In the genomic region with DNA sequence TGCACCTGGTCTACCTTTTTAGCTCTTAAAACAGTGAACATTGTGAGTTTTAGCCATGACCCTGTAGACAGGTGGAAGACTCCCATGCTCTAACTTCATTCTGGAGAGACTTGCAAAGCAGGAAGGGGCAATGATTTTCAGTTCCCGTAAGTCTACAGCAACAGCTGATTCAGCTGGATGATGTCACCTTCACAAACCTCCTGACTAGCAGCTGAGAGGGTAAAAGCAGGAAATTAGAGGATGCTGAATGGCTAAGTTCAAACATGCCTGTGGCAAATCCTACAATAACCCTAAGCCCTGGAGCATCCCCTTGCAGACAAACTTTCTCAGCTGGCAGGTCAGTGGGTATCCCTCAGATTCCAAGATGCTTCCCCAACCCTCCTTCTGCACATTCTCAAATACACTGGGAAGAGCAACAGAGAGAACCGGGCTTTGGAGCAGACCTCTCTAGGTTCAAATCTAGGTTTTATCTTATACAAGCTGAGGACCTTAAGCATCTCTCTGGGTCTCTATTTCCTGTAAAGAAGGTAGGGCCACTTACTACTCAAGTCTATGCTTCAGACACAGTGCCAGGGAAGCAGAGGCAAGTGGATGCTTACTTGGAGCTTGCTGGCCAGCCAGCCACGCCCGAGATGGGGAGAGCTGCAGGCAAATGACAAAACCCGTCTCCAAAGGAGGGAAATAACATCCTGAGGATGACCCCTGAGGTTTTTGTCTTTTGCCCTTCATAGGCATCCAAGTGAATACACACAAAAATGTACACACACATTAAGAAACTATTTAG, we compare ENCODE assay signal across 9 mouse cellular contexts. TPM values are rescaled to one million over a fixed set of nuclear protein-coding genes. Genes with fewer than 3 reads are reported as not detected.
A peak's percentile ranks its signal among the peaks of the same experiment; 100 is the strongest.
DNase-seq lines count a peak whose midpoint lies in the region; ATAC-seq and TF ChIP-seq lines count a peak whose summit lies in the region.
"Had no signal": no experiment of that assay in that cellular context is flagged by ENCODE, and none has a peak within 500 bp of the region (broad histone marks: within the 10 kb centered on the region; RNA-seq: fewer than 3 reads in every experiment).

No protein-coding gene starts in this region.

- H3K27me3 ChIP-seq in cerebellum, adult 2 months (ENCODE audit: control insufficient read depth, insufficient read depth, low read length) = no peaks in the 10 kb centered on the region
- H3K27me3 ChIP-seq in neural tube, embryonic 14.5 days (ENCODE audit: control insufficient read depth, insufficient read depth, low read length) = no peaks in the 10 kb centered on the region
- no peaks in the 10 kb centered on the region for H3K27me3 ChIP-seq in neural tube, embryonic 15.5 days (replicated peaks)
- no peaks in the 10 kb centered on the region for H3K27me3 ChIP-seq in small intestine, adult 2 months (ENCODE audit: control insufficient read depth, insufficient read depth, low read length)

- no peaks in the 10 kb centered on the region for H3K9me3 ChIP-seq in neural tube, embryonic 14.5 days (ENCODE audit: control insufficient read depth, low read length)
- no peaks in the 10 kb centered on the region for H3K9me3 ChIP-seq in neural tube, embryonic 15.5 days (replicated peaks)

- ATAC-seq in neural tube, embryonic 14.5 days (ENCODE audit: low read depth) = no peak
- no peak for ATAC-seq in neural tube, embryonic 15.5 days (ENCODE audit: low FRiP score)
- ATAC-seq in inflammation-experienced regulatory T-cells, adult 6 months = peak; percentile 74

- no peak for TF ChIP-seq CTCF in cerebellum, adult 2 months (IDR thresholded peaks at IDR 0.05; ENCODE audit: borderline replicate concordance, insufficient read depth, low read depth, low read length)
- TF ChIP-seq CTCF in small intestine, adult 2 months (IDR thresholded peaks at IDR 0.05; ENCODE audit: extremely low read depth, insufficient read length, insufficient replicate concordance, low read depth, low read length) = no peak

- 27% methylated on average over 5 of the region's 5 CpGs for WGBS in cerebellum, adult 2 months
- WGBS in neural tube, embryonic 14.5 days = 87% methylated on average over 5 of the region's 5 CpGs
- 88% methylated on average over 5 of the region's 5 CpGs for whole genome bisulfite sequencing in neural tube, embryonic 15.5 days
- WGBS in small intestine, adult 2 months = 46% methylated on average over 5 of the region's 5 CpGs

- H3K4me3 ChIP-seq in cerebellum, adult 2 months (replicated peaks; ENCODE audit: insufficient read depth, low read depth, low read length) = no peak overlapping the region
- no peak overlapping the region for H3K4me3 ChIP-seq in neural tube, embryonic 14.5 days (ENCODE audit: low read depth, low read length)
- H3K4me3 ChIP-seq in neural tube, embryonic 15.5 days (replicated peaks) = no peak overlapping the region
- H3K4me3 ChIP-seq in small intestine, adult 2 months (ENCODE audit: low read depth, low read length) = no peak overlapping the region

- H3K27ac ChIP-seq in cerebellum, adult 2 months (ENCODE audit: insufficient read depth, low read length) = peak overlapping the region; percentile 83
- H3K27ac ChIP-seq in neural tube, embryonic 14.5 days (ENCODE audit: low read depth, low read length) = 0 out of 2 replicates have a peak overlapping the region, but pooled peaks have one; percentile 24
- no peak overlapping the region for H3K27ac ChIP-seq in neural tube, embryonic 15.5 days (replicated peaks)
- peak overlapping the region; percentile 89 for H3K27ac ChIP-seq in small intestine, adult 2 months (ENCODE audit: insufficient read depth, low read depth, low read length)

- H3K4me2 ChIP-seq in neural tube, embryonic 14.5 days (ENCODE audit: low read depth, low read length) = no peak overlapping the region
- no peak overlapping the region for H3K4me2 ChIP-seq in neural tube, embryonic 15.5 days
- H3K4me2 ChIP-seq: lung, embryonic 14.5 days had no signal

- H3K4me1 ChIP-seq in cerebellum, adult 2 months (ENCODE audit: control insufficient read depth, insufficient read depth, low read length) = peaks cover 47% of the 10 kb centered on the region
- no peaks in the 10 kb centered on the region; the same call in 1 of the 2 replicates for H3K4me1 ChIP-seq in neural tube, embryonic 14.5 days (ENCODE audit: control insufficient read depth, insufficient read depth, low read length)
- peaks cover 14% of the 10 kb centered on the region; the same call in 1 of the 2 replicates for H3K4me1 ChIP-seq in neural tube, embryonic 15.5 days
- peaks cover 43% of the 10 kb centered on the region for H3K4me1 ChIP-seq in small intestine, adult 2 months (ENCODE audit: control insufficient read depth, insufficient read depth, insufficient read length, low read length)

- DNase-seq in cerebellum, adult 2 months = no peak
- no peak for DNase-seq in cerebellum, adult 18-20 months
- no peak for DNase-seq in embryo, embryonic 10.5 days (ENCODE audit: low spot score)
- DNase-seq in layer of hippocampus, adult 8-10 months (ENCODE audit: low spot score in 2 of 2) = no peak
- DNase-seq: lung, embryonic 14.5 days had no signal

- no peak for TF ChIP-seq POLR2A in cerebellum, adult 2 months (IDR thresholded peaks at IDR 0.05; ENCODE audit: borderline replicate concordance, insufficient read depth, low read length)
- TF ChIP-seq POLR2A in small intestine, adult 2 months (IDR thresholded peaks at IDR 0.05; ENCODE audit: low read depth, low read length) = no peak

- no peaks in the 10 kb centered on the region for H3K36me3 ChIP-seq in neural tube, embryonic 14.5 days (ENCODE audit: control insufficient read depth, insufficient read depth, low read length)
- H3K36me3 ChIP-seq in neural tube, embryonic 15.5 days = 0 out of 2 replicates have a peak, but pooled peaks cover 4% of the 10 kb centered on the region
- no peaks in the 10 kb centered on the region for H3K36me3 ChIP-seq in small intestine, adult 2 months (ENCODE audit: control insufficient read depth, insufficient read depth, low read length)

- no peak overlapping the region for H3K9ac ChIP-seq in neural tube, embryonic 14.5 days (replicated peaks; ENCODE audit: low read depth, low read length)
- H3K9ac ChIP-seq in neural tube, embryonic 15.5 days (replicated peaks) = no peak overlapping the region
- H3K9ac ChIP-seq: lung, embryonic 14.5 days had no signal

RNA-seq across cellular contexts. Expression of a gene that starts 21.2 kb away (rescaled TPM):
- polyA plus RNA-seq in cerebellum, adult 2 months (2012; rRNA removed) = 141 and 142 TPM in 2 replicates
- 142 and 159 TPM in 2 replicates for polyA plus RNA-seq in neural tube, embryonic 14.5 days (2014; fragmentation: Nextera tagmentation; extraction: Ambion mirVana)
- polyA plus RNA-seq in neural tube, embryonic 15.5 days (2015; fragmentation: Nextera tagmentation; extraction: Ambion mirVana) = 119 and 125 TPM in 2 replicates
- polyA plus RNA-seq in inflammation-experienced regulatory T-cells, adult 6 months (2017; shearing (Covaris generic)) = 10 to 100 TPM; 36.5 to 64.5 (median 41.8) TPM
- 20.7 and 53.8 TPM in 2 replicates for polyA plus RNA-seq in small intestine, adult 2 months (2012; rRNA removed)
- total RNA-seq in layer of hippocampus, adult 8-10 months (2022) = 100 to 1,000 TPM; 124 to 140 (median 132) TPM

RNA-seq across cellular contexts. Expression of a gene that starts 37.4 kb away (rescaled TPM):
- polyA plus RNA-seq in cerebellum, adult 2 months (2012; rRNA removed) = 1.2 TPM in 2 replicates
- 7.5 and 12.6 TPM in 2 replicates for polyA plus RNA-seq in neural tube, embryonic 14.5 days (2014; fragmentation: Nextera tagmentation; extraction: Ambion mirVana)
- polyA plus RNA-seq in neural tube, embryonic 15.5 days (2015; fragmentation: Nextera tagmentation; extraction: Ambion mirVana) = 11.1 and 26.9 TPM in 2 replicates
- 10 to 100 TPM in 1 of 3 experiments, 1 to 10 TPM in 2; 5.3 to 56.1 (median 5.7) TPM for polyA plus RNA-seq in inflammation-experienced regulatory T-cells, adult 6 months (2017; shearing (Covaris generic))
- polyA plus RNA-seq in small intestine, adult 2 months (2012; rRNA removed) = 0.52 and 1.3 TPM in 2 replicates
- 1 to 10 TPM; 1.2 to 2.3 (median 1.7) TPM for total RNA-seq in layer of hippocampus, adult 8-10 months (2022)

RNA-seq across cellular contexts. Expression of a gene that starts 56.4 kb away (rescaled TPM):
- polyA plus RNA-seq in cerebellum, adult 2 months (2012; rRNA removed) = 9.2 and 9.7 TPM in 2 replicates
- polyA plus RNA-seq in neural tube, embryonic 14.5 days (2014; fragmentation: Nextera tagmentation; extraction: Ambion mirVana) = 3.6 and 4.5 TPM in 2 replicates
- 4.8 and 7.6 TPM in 2 replicates for polyA plus RNA-seq in neural tube, embryonic 15.5 days (2015; fragmentation: Nextera tagmentation; extraction: Ambion mirVana)
- not detected for polyA plus RNA-seq in inflammation-experienced regulatory T-cells, adult 6 months (2017; shearing (Covaris generic))
- polyA plus RNA-seq in small intestine, adult 2 months (2012; rRNA removed) = 0.50 and 1.7 TPM in 2 replicates
- 1 to 10 TPM in 3 of 4 experiments, under 1 TPM in 1; 0.92 to 2.4 (median 2.2) TPM for total RNA-seq in layer of hippocampus, adult 8-10 months (2022)
